Mouse (Mus musculus) embryonic facial prominence, embryonic 11.5 days (tissue): ENCODE measurements around the gene Adgra1. TPM values are rescaled to one million over a fixed set of nuclear protein-coding genes. Genes with fewer than 3 reads are reported as not detected.
A peak's percentile ranks its signal among the peaks of the same experiment; 100 is the strongest.

Experiments used
- ATAC-seq: fragments of 200-750 bp; cut with Nextera tagmentation; replicated peaks from 2 replicates; pipeline ENCODE4 v1.8.0; 2017; ENCODE audit warnings: low read depth; ENCODE audit not compliant: insufficient number of reproducible peaks, low FRiP score, low TSS enrichment
- DNase-seq: peaks from one replicate; pipeline ENCODE4 v3.0.0-alpha.2; 2015; ENCODE audit warnings: low spot score
- H3K27ac ChIP-seq: fragments of 300-500 bp; sonication (generic); replicated peaks from 2 replicates; pipeline ENCODE4 v1.5.1; 2014; ENCODE audit warnings: mild to moderate bottlenecking, low read depth, low read length, control low read depth
- H3K27me3 ChIP-seq: fragments of 300-500 bp; sonication (generic); 2 replicates; pipeline ENCODE4 v1.6.1; 2014; ENCODE audit warnings: mild to moderate bottlenecking, low read length, moderate library complexity, mixed read lengths; ENCODE audit not compliant: control insufficient read depth, insufficient read depth
- H3K36me3 ChIP-seq: fragments of 300-500 bp; sonication (generic); replicated peaks from 2 replicates; pipeline ENCODE4 v1.6.1; 2014; ENCODE audit warnings: low read depth, mild to moderate bottlenecking, low read length, moderate library complexity, mixed read lengths; ENCODE audit not compliant: control insufficient read depth, insufficient read depth
- H3K4me1 ChIP-seq: fragments of 300-500 bp; sonication (generic); 2 replicates; pipeline ENCODE4 v1.6.1; 2014; ENCODE audit warnings: low read length, mixed read lengths; ENCODE audit not compliant: control insufficient read depth, insufficient read depth
- H3K4me2 ChIP-seq: fragments of 300-500 bp; sonication (generic); 2 replicates; pipeline ENCODE4 v1.6.1; 2014; ENCODE audit warnings: low read depth, mild to moderate bottlenecking, control low read depth, low read length, moderate library complexity
- H3K4me3 ChIP-seq: fragments of 300-500 bp; sonication (generic); 2 replicates; pipeline ENCODE4 v1.5.1; 2014; ENCODE audit warnings: low read depth, low read length, control low read depth
- H3K9ac ChIP-seq: fragments of 300-500 bp; sonication (generic); replicated peaks from 2 replicates; pipeline ENCODE4 v1.6.1; 2014; ENCODE audit warnings: mild to moderate bottlenecking, control low read depth, low read length
- H3K9me3 ChIP-seq: fragments of 300-500 bp; sonication (generic); replicated peaks from 2 replicates; pipeline ENCODE4 v1.6.1; 2016; ENCODE audit warnings: mild to moderate bottlenecking, low read length, inconsistent platforms, mixed read lengths; ENCODE audit not compliant: control insufficient read depth
- WGBS: fragments of 180-500 bp; shearing (Covaris S2); extraction: QIAGEN DNeasy Blood & Tissue Kit; methylation state at CpG from one replicate; pipeline ENCODE4 v1.1.7; 2014; 5-methylcytosine and 5-hydroxymethylcytosine counted together
- polyA plus RNA-seq: library from polyadenylated mRNA; unstranded; fragments of >200 nt; fragmentation: Nextera tagmentation; extraction: Ambion mirVana; gene quantifications from 2 replicates; pipeline ENCODE4 v1.2.1, GENCODE M21; 2014

Adgra1 gene
- polyA plus RNA-seq, 1 experiment from 2014 or later = 0.87 TPM

DNA sequence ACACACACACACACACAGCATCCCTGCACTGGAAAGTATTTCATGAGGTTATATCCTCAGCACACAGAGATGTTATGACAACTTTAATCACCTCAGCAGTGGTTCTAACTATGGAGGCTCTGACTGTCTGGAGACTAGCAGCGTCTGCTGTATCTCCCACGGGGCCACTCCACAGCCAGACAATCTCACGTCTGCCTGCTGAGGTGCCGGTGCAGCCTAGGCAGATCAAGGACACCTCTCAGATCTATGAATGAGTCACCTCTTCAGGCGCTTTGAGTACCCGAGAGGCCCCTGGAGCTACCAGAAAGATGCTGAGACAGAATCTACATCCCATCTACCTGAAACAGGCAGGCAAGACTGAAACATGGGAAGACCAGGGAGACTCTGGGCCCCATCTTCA, 44.6 kb downstream of the Adgra1 start:
- no peak for ATAC-seq
- no peak overlapping the region for H3K4me2 ChIP-seq
- 70% methylated on average over 6 of the region's 6 CpGs for WGBS

GRCm38 (mm10) chr7:139883545-139883944, 49.6 kb downstream of the Adgra1 start:
- no peaks in the 10 kb centered on the region for H3K36me3 ChIP-seq
- no peak overlapping the region for H3K27ac ChIP-seq
- H3K9ac ChIP-seq = no peak overlapping the region
- no peaks in the 10 kb centered on the region for H3K9me3 ChIP-seq
- 36% methylated on average over 4 of the region's 4 CpGs for WGBS
- no peak overlapping the region for H3K4me3 ChIP-seq
- no peak for ATAC-seq
- no peaks in the 10 kb centered on the region for H3K27me3 ChIP-seq
- DNase-seq = no peak
- H3K4me2 ChIP-seq = no peak overlapping the region
- no peaks in the 10 kb centered on the region for H3K4me1 ChIP-seq

More for the DNA sequence above, 44.6 kb downstream of the Adgra1 start:
- H3K9me3 ChIP-seq = no peaks in the 10 kb centered on the region
- no peak overlapping the region for H3K9ac ChIP-seq
- no peaks in the 10 kb centered on the region for H3K4me1 ChIP-seq
- no peak for DNase-seq
- H3K4me3 ChIP-seq = no peak overlapping the region
- H3K27ac ChIP-seq = no peak overlapping the region
- no peaks in the 10 kb centered on the region for H3K27me3 ChIP-seq
- no peaks in the 10 kb centered on the region for H3K36me3 ChIP-seq

DNA sequence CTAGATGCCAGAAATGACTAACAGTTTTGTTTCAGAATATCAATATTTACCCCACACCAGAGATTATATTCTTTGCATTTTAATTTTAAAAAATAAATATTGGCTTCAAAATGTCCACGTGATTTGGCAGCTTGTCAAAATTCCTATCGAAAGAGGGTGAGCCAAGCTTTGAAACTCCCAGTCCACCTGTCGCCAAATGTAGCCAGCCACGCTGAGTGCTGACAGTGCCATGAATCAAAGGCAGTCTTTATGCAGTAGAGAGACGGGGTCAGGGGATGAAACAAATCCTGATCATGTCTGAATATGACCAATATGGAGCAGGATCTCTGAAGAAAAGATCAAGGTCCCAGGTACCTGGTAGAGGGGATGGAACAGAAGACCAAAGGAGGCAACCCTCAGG, 57.8 kb downstream of the Adgra1 start:
- H3K27me3 ChIP-seq = peaks cover 30% of the 10 kb centered on the region

DNA sequence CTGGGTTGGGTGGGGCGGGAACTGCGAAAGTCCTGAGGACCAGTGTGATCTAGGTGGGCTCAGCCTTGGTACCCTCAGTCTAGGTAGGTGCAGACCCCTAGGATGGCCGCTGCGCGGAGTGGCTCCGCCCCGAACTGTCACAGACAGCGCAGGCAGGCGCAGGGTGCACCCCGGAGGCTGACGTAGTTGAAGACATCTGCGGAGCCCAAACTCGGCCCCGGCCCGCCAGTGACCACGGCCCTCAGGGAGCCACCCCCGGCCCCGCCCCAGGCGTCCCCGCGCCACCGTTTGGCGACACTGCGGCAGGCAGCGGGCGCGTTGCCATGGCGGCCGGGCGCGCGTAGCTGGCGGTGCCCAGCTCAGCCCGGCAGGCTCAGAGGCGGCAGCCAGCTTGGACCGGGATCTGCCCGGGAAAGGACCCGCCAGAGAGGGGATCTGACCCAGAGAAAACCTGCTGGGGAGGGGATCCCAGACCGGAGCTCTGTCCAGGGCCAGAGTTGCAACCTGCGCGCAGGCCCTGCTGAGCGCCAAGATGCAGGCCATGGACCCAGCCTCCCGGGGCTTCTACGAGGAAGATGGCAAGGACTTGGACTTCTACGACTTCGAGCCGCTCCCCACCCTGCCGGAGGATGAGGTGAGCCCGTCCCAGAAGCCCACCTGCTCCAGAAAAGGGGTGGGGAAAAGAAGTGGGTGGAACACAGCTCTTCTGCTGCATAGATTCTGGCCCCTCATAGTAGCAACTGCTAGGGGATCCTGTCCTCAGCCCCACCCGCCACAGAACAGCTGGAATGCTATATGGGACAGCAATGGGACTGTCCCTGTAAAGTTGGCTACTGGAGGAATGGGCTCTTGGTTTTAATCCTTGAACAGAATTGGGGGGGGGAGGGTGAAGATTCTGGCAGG, 60.9 kb downstream of the Adgra1 start, which contains the start of gene Kndc1:
Kndc1 (plus strand) TSS at position 42 of the 903 bp plus-strand sequence.
- Histone ChIP-seq H3K9ac (peak within 1 kb of the TSS; percentile 26), H3K9me3 (no peaks in the 10 kb centered on the region), H3K4me3 (peak within 1 kb of the TSS; percentile 37), H3K4me1 (0 out of 2 replicates have a peak, but pooled peaks cover 2% of the 10 kb centered on the region), H3K27me3 (peaks cover 30% of the 10 kb centered on the region), H3K36me3 (no peaks in the 10 kb centered on the region), H3K27ac (no peak within 1 kb of the TSS), H3K4me2 (peak within 1 kb of the TSS; percentile 77)
- WGBS = under 1% methylated on average over 50 of the region's 50 CpGs
- ATAC-seq = peak; percentile 70; the same call in 1 of the 2 replicates
- peak; percentile 23 for DNase-seq

More for the DNA sequence above, 57.8 kb downstream of the Adgra1 start:
- Histone ChIP-seq H3K9me3 (no peaks in the 10 kb centered on the region), H3K4me3 (no peak overlapping the region), H3K36me3 (no peaks in the 10 kb centered on the region), H3K9ac (no peak overlapping the region), H3K4me2 (no peak overlapping the region), H3K27ac (no peak overlapping the region), H3K4me1 (0 out of 2 replicates have a peak, but pooled peaks cover 2% of the 10 kb centered on the region)
- DNase-seq = no peak
- ATAC-seq = no peak
- 83% methylated on average over 5 of the region's 5 CpGs for WGBS

DNA sequence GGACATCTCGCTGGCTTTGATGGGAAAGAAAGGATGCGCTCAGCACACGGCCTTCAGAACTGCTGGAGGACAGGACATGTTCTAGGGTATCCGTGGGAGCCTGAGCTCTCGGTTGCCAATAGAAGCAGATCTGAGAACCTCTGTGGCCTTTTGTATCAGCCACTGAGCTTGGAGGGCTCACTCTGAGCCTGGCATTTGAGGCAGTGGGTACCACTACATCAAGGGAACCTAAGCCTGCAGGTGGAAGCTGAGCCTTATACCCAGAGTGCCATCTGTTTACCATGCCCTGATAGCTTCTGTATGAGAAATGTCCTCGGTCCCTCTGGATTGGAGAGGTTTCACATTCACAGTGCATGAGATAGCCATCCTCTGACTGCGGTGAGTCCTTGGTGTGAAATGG, 62.3 kb downstream of the Adgra1 start:
- H3K4me2 ChIP-seq = no peak overlapping the region
- no peak overlapping the region for H3K9ac ChIP-seq
- no peak for ATAC-seq
- no peak overlapping the region for H3K4me3 ChIP-seq
- no peaks in the 10 kb centered on the region for H3K9me3 ChIP-seq
- peaks cover 30% of the 10 kb centered on the region for H3K27me3 ChIP-seq
- WGBS = 77% methylated on average over 7 of the region's 7 CpGs
- H3K36me3 ChIP-seq = no peaks in the 10 kb centered on the region
- H3K27ac ChIP-seq = no peak overlapping the region
- DNase-seq = no peak
- H3K4me1 ChIP-seq = 0 out of 2 replicates have a peak, but pooled peaks cover 2% of the 10 kb centered on the region

DNA sequence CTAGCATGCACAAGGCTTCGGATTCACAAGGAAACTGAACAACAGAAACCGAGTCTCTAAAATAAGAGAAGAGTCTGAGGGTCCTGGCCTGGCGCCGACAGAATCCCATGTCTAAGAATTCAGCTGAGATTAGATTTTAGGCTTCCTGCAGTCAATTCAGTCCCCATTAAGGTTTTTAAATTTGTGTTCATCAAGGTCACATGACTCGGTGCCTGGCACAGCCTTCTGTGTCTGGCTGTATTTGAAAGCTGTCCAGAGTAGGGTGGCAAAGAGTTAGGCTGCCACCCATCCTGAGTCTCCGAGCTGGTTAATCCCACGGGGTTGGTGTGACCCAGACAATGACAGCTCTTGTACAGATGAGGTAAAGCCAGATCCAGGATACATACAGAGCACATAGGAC, 62.8 kb downstream of the Adgra1 start:
- WGBS = 83% methylated on average over 7 of the region's 7 CpGs
- Histone ChIP-seq H3K9ac (no peak overlapping the region), H3K4me3 (no peak overlapping the region), H3K9me3 (no peaks in the 10 kb centered on the region), H3K4me1 (0 out of 2 replicates have a peak, but pooled peaks cover 2% of the 10 kb centered on the region), H3K27ac (no peak overlapping the region), H3K36me3 (no peaks in the 10 kb centered on the region), H3K27me3 (peaks cover 30% of the 10 kb centered on the region), H3K4me2 (no peak overlapping the region)
- DNase-seq = no peak
- no peak for ATAC-seq

GRCm38 (mm10) chr7:139898606-139899005, 64.6 kb downstream of the Adgra1 start:
- Histone ChIP-seq H3K27ac (no peak overlapping the region), H3K4me2 (no peak overlapping the region), H3K36me3 (no peaks in the 10 kb centered on the region), H3K9me3 (no peaks in the 10 kb centered on the region), H3K9ac (no peak overlapping the region), H3K4me3 (no peak overlapping the region), H3K4me1 (0 out of 2 replicates have a peak, but pooled peaks cover 2% of the 10 kb centered on the region), H3K27me3 (peaks cover 23% of the 10 kb centered on the region)
- ATAC-seq (no peak), DNase-seq (no peak)
- WGBS = 88% methylated on average over 2 of the region's 2 CpGs

GRCm38 (mm10) chr7:139899505-139899904, 65.5 kb downstream of the Adgra1 start:
- 80% methylated on average over 7 of the region's 7 CpGs for WGBS
- Histone ChIP-seq H3K27me3 (peaks cover 18% of the 10 kb centered on the region), H3K4me2 (no peak overlapping the region), H3K27ac (no peak overlapping the region), H3K9ac (no peak overlapping the region), H3K4me1 (0 out of 2 replicates have a peak, but pooled peaks cover under 1% of the 10 kb centered on the region), H3K9me3 (no peaks in the 10 kb centered on the region), H3K36me3 (no peaks in the 10 kb centered on the region), H3K4me3 (no peak overlapping the region)
- no peak for ATAC-seq
- DNase-seq = no peak
